Mouse (Mus musculus): ENCODE measurements around the gene Mamdc4. TPM values are rescaled to one million over a fixed set of nuclear protein-coding genes. Genes with fewer than 3 reads are reported as not detected.

Gene Mamdc4
- polyA plus RNA-seq, 1 experiment from 2014 or later = 3.1 TPM

- WGBS = 93% methylated on average over 4 of the region's 4 CpGs
- no peak overlapping the region for H3K9ac ChIP-seq (ENCODE audit: low read length)
- peaks cover 23% of the 10 kb centered on the region for H3K4me1 ChIP-seq (replicated peaks; ENCODE audit: control insufficient read depth, insufficient read depth, low read length)
- ATAC-seq (ENCODE audit: low read depth) = no peak
- H3K36me3 ChIP-seq (ENCODE audit: control insufficient read depth, insufficient read depth, low read length) = peaks cover 10% of the 10 kb centered on the region; the same call in 1 of the 2 replicates
- H3K27ac ChIP-seq (ENCODE audit: low read length) = no peak overlapping the region
- no peak overlapping the region for H3K4me3 ChIP-seq (ENCODE audit: low read length)
- H3K4me2 ChIP-seq (ENCODE audit: low read depth, low read length) = no peak overlapping the region
- H3K9me3 ChIP-seq (ENCODE audit: control insufficient read depth, low read length) = no peaks in the 10 kb centered on the region
- H3K27me3 ChIP-seq (ENCODE audit: control insufficient read depth, insufficient read depth, low read depth, low read length) = peaks cover 5% of the 10 kb centered on the region
Observed at GRCm38 (mm10) chr2:25571221-25571620, 3.4 kb downstream of the Mamdc4 start.

DNA sequence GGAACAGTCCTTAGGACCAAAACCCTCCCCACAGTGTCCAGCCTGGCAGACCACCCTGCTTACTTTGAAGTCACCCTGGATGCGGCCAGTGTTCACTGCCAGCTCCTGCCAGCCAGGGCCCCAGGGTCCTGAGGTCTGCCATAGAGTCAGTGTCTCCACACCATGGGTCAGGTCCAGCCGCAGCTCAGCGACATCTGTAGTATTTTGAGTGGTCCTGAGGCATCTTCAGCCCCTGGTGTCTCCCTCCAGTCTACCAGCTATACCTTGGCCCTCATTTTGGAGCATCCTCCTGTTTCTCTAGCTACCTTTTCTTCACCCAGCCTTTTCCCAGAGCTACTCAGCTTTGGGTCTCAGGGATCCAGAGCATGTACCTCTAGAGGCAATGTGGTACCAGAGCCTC is 5.3 kb downstream of the Mamdc4 start:
- Histone ChIP-seq H3K36me3 (ENCODE audit: control insufficient read depth, insufficient read depth, low read length) (peaks cover 18% of the 10 kb centered on the region), H3K4me3 (ENCODE audit: low read length) (no peak overlapping the region), H3K4me2 (ENCODE audit: low read depth, low read length) (no peak overlapping the region), H3K27me3 (ENCODE audit: control insufficient read depth, insufficient read depth, low read depth, low read length) (no peaks in the 10 kb centered on the region), H3K4me1 (replicated peaks; ENCODE audit: control insufficient read depth, insufficient read depth, low read length) (peaks cover 14% of the 10 kb centered on the region), H3K9me3 (ENCODE audit: control insufficient read depth, low read length) (no peaks in the 10 kb centered on the region), H3K27ac (ENCODE audit: low read length) (no peak overlapping the region), H3K9ac (ENCODE audit: low read length) (no peak overlapping the region)
- ATAC-seq (ENCODE audit: low read depth) = no peak
- WGBS = 92% methylated on average over 3 of the region's 3 CpGs

GRCm38 (mm10) chr2:25568473-25569019 is 6.1 kb downstream of the Mamdc4 start:
- H3K9ac ChIP-seq (ENCODE audit: low read length) = no peak overlapping the region
- no peak overlapping the region for H3K4me2 ChIP-seq (ENCODE audit: low read depth, low read length)
- H3K4me3 ChIP-seq (ENCODE audit: low read length) = no peak overlapping the region
- no peaks in the 10 kb centered on the region for H3K9me3 ChIP-seq (ENCODE audit: control insufficient read depth, low read length)
- peaks cover 7% of the 10 kb centered on the region for H3K4me1 ChIP-seq (replicated peaks; ENCODE audit: control insufficient read depth, insufficient read depth, low read length)
- no peak for ATAC-seq (ENCODE audit: low read depth)
- WGBS = 87% methylated on average over 6 of the region's 6 CpGs
- H3K27ac ChIP-seq (ENCODE audit: low read length) = no peak overlapping the region
- peaks cover 24% of the 10 kb centered on the region for H3K36me3 ChIP-seq (ENCODE audit: control insufficient read depth, insufficient read depth, low read length)
- H3K27me3 ChIP-seq (ENCODE audit: control insufficient read depth, insufficient read depth, low read depth, low read length) = no peaks in the 10 kb centered on the region

DNA sequence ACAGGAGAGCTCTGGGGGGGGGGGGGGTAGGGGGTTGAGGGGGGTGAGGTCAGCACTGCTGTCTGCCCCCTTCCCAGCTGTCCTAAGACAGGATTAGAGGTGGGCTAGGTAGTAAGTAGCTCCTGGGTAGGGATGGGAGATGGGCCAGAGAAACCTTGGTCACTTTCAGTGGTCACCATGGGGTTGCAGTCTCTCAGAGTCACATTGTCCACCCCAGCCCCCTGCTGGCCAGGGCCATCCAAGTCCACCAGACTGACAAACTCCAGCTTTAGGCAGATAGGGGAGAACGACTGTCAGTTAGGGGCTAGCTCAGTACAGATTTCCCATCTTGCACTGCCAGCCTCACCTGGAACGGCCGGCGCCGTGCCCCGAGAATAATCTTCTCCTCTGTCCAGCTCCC is 8.1 kb downstream of the Mamdc4 start:
- 77% methylated on average over 6 of the region's 6 CpGs for WGBS
- Histone ChIP-seq H3K4me1 (replicated peaks; ENCODE audit: control insufficient read depth, insufficient read depth, low read length) (no peaks in the 10 kb centered on the region), H3K36me3 (ENCODE audit: control insufficient read depth, insufficient read depth, low read length) (peaks cover 38% of the 10 kb centered on the region), H3K4me2 (ENCODE audit: low read depth, low read length) (no peak overlapping the region), H3K27me3 (ENCODE audit: control insufficient read depth, insufficient read depth, low read depth, low read length) (no peaks in the 10 kb centered on the region), H3K4me3 (ENCODE audit: low read length) (no peak overlapping the region), H3K9ac (ENCODE audit: low read length) (no peak overlapping the region), H3K9me3 (ENCODE audit: control insufficient read depth, low read length) (no peaks in the 10 kb centered on the region), H3K27ac (ENCODE audit: low read length) (no peak overlapping the region)
- no peak for ATAC-seq (ENCODE audit: low read depth)

DNA sequence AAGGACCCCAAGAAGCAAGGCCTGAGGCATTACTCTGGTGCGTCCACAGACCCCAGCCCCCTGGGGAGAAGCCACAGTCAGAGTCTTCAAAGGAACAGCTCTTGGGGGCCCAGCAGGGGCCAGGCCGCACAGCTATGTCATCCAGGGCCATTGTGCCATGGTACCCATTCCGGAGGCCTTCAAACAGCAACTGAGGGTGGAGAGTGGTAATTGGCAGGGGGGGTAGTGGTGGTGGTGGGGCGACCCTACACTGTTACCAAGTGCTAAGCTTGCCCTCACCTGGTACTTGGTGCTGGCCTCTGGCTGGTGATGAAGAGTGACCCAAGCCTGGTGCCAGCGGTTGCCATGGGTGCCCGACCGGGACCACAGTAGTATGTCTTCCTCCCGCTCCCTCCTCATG is 8.9 kb downstream of the Mamdc4 start:
- Histone ChIP-seq H3K4me1 (replicated peaks; ENCODE audit: control insufficient read depth, insufficient read depth, low read length) (no peaks in the 10 kb centered on the region), H3K36me3 (ENCODE audit: control insufficient read depth, insufficient read depth, low read length) (peaks cover 46% of the 10 kb centered on the region), H3K4me3 (ENCODE audit: low read length) (no peak overlapping the region), H3K9me3 (ENCODE audit: control insufficient read depth, low read length) (no peaks in the 10 kb centered on the region), H3K9ac (ENCODE audit: low read length) (no peak overlapping the region), H3K27ac (ENCODE audit: low read length) (no peak overlapping the region), H3K27me3 (ENCODE audit: control insufficient read depth, insufficient read depth, low read depth, low read length) (no peaks in the 10 kb centered on the region), H3K4me2 (ENCODE audit: low read depth, low read length) (no peak overlapping the region)
- no peak for ATAC-seq (ENCODE audit: low read depth)
- WGBS = 94% methylated on average over 8 of the region's 8 CpGs

DNA sequence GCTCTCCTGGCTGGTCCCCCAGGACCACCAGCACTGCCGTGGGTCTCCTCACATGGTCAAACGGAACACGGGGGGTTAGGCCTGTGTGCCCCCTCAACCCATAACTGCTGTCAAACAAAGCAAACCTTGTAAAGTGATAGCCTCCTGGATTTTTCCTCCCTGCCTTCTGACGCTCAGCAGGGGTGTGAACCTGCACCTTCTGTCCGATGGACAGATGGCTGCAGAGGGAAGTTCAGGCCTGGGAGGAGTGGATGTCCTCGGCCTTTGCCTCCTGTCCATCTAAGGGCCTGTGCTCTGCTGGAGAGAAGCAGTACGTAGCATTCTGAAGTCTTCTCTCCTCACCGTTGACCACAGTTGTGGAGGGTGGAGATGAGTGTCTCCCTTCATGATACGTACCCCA is 12.7 kb downstream of the Mamdc4 start:
- Histone ChIP-seq H3K9ac (ENCODE audit: low read length) (no peak overlapping the region), H3K27me3 (ENCODE audit: control insufficient read depth, insufficient read depth, low read depth, low read length) (no peaks in the 10 kb centered on the region), H3K36me3 (ENCODE audit: control insufficient read depth, insufficient read depth, low read length) (peaks cover 45% of the 10 kb centered on the region), H3K9me3 (ENCODE audit: control insufficient read depth, low read length) (no peaks in the 10 kb centered on the region), H3K4me1 (replicated peaks; ENCODE audit: control insufficient read depth, insufficient read depth, low read length) (peaks cover 14% of the 10 kb centered on the region), H3K4me3 (ENCODE audit: low read length) (no peak overlapping the region), H3K27ac (ENCODE audit: low read length) (no peak overlapping the region), H3K4me2 (ENCODE audit: low read depth, low read length) (no peak overlapping the region)
- no peak for ATAC-seq (ENCODE audit: low read depth)
- WGBS = 76% methylated on average over 9 of the region's 9 CpGs

DNA sequence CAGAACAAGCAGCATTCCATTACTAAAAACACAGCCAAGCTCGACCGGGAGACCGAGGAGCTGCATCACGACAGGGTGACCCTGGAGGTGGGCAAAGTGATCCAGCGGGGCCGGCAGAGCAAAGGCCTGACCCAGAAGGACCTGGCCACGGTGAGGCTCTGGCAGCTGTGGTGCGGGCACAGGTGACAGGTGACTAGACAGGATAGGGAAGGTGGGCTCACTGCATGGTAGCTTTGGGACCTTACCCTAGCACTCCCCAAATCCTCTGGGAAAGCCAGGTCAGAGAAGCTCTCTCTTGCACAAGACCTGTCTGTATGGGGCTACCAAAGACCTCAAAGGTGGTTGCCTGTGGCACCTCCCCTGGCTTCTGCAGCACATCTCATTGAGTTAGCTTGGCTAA is 14.1 kb downstream of the Mamdc4 start:
- no peak for ATAC-seq (ENCODE audit: low read depth)
- H3K4me3 ChIP-seq (ENCODE audit: low read length) = no peak overlapping the region
- H3K36me3 ChIP-seq (ENCODE audit: control insufficient read depth, insufficient read depth, low read length) = peaks cover 40% of the 10 kb centered on the region
- no peak overlapping the region for H3K9ac ChIP-seq (ENCODE audit: low read length)
- no peaks in the 10 kb centered on the region for H3K27me3 ChIP-seq (ENCODE audit: control insufficient read depth, insufficient read depth, low read depth, low read length)
- no peak overlapping the region for H3K4me2 ChIP-seq (ENCODE audit: low read depth, low read length)
- H3K9me3 ChIP-seq (ENCODE audit: control insufficient read depth, low read length) = no peaks in the 10 kb centered on the region
- H3K27ac ChIP-seq (ENCODE audit: low read length) = no peak overlapping the region
- H3K4me1 ChIP-seq (replicated peaks; ENCODE audit: control insufficient read depth, insufficient read depth, low read length) = peaks cover 18% of the 10 kb centered on the region
- 83% methylated on average over 8 of the region's 8 CpGs for WGBS

DNA sequence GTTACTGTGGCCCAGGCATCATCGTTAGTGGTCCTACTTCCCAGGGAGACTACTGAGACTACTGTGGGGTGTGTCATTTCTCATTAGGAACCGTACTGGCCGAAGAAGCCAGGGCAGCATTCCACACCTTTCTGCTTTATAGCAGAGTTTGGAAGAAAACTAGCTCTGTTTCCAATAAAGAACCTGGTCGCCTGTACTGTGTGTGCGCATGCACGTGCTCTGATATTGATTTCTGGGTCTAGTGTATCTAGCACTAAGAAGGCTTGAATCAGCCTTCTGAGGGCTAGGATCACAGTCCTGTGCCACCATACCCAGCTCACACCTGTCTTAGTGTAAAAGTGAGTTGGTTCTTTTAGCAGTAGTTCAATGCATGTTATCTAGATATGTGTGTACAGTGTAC is 15.9 kb downstream of the Mamdc4 start:
- Histone ChIP-seq H3K36me3 (ENCODE audit: control insufficient read depth, insufficient read depth, low read length) (peaks cover 30% of the 10 kb centered on the region), H3K4me2 (ENCODE audit: low read depth, low read length) (peak overlapping the region; percentile 82), H3K4me1 (replicated peaks; ENCODE audit: control insufficient read depth, insufficient read depth, low read length) (peaks cover 18% of the 10 kb centered on the region), H3K4me3 (ENCODE audit: low read length) (peak overlapping the region; percentile 94), H3K27ac (ENCODE audit: low read length) (no peak overlapping the region), H3K9ac (ENCODE audit: low read length) (peak overlapping the region; percentile 96), H3K27me3 (ENCODE audit: control insufficient read depth, insufficient read depth, low read depth, low read length) (no peaks in the 10 kb centered on the region), H3K9me3 (ENCODE audit: control insufficient read depth, low read length) (no peaks in the 10 kb centered on the region)
- no peak for ATAC-seq (ENCODE audit: low read depth)
- 70% methylated on average over 6 of the region's 6 CpGs for WGBS

DNA sequence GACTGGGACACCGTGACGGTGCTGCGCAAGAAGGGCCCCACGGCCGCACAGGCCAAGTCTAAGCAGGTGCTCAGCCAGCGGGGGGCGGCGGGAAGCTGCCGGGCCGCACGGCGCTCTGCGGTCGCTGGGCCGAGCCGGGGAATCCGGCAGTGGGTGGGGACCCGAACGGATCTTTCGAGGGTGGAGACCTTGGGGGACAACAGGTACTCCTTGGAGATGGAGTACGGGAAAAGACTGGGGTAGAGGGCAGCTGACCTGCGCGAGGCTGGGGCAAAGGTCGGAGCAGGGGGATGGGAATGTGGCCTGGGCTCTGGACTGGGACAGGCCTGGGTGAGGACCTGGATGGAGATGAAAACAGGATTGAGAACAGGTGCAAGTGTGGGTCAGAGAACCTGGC is 16.7 kb downstream of the Mamdc4 start:
- no peaks in the 10 kb centered on the region for H3K9me3 ChIP-seq (ENCODE audit: control insufficient read depth, low read length)
- ATAC-seq (ENCODE audit: low read depth) = peak; percentile 34; the same call in 1 of the 2 replicates
- peaks cover 23% of the 10 kb centered on the region for H3K36me3 ChIP-seq (ENCODE audit: control insufficient read depth, insufficient read depth, low read length)
- peak overlapping the region; percentile 52 for H3K27ac ChIP-seq (ENCODE audit: low read length)
- peak overlapping the region; percentile 96 for H3K9ac ChIP-seq (ENCODE audit: low read length)
- H3K4me3 ChIP-seq (ENCODE audit: low read length) = peak overlapping the region; percentile 94
- peaks cover 18% of the 10 kb centered on the region for H3K4me1 ChIP-seq (replicated peaks; ENCODE audit: control insufficient read depth, insufficient read depth, low read length)
- H3K4me2 ChIP-seq (ENCODE audit: low read depth, low read length) = peak overlapping the region; percentile 82
- no peaks in the 10 kb centered on the region for H3K27me3 ChIP-seq (ENCODE audit: control insufficient read depth, insufficient read depth, low read depth, low read length)
- under 1% methylated on average over 24 of the region's 24 CpGs for WGBS

Data from lung, embryonic 16.5 days (tissue).